Mouse (Mus musculus) E14TG2a.4 (cell line): ENCODE measurements around the gene Cnst.

Experiments
- H3K27me3 ChIP-seq: 2 replicates; pipeline ENCODE4 v1.6.1; 2014; ENCODE audit warnings: low read length, control low read depth; ENCODE audit not compliant: insufficient read depth
- H3K36me3 ChIP-seq: 2 replicates; pipeline ENCODE4 v1.6.1; 2014; ENCODE audit warnings: low read length, control low read depth; ENCODE audit not compliant: insufficient read depth
- H3K4me1 ChIP-seq: replicated peaks from 2 replicates; pipeline ENCODE4 v1.6.1; 2014; ENCODE audit warnings: low read depth, low read length, control low read depth
- H3K4me3 ChIP-seq: replicated peaks from 2 replicates; pipeline ENCODE4 v1.5.1; 2014; ENCODE audit warnings: mild to moderate bottlenecking, low read length
- H3K9me3 ChIP-seq: 2 replicates; pipeline ENCODE4 v1.6.1; 2014; ENCODE audit warnings: low read length, control low read depth
- CTCF ChIP-seq: conservative IDR thresholded peaks from 2 replicates; pipeline ENCODE4 v1.5.1; 2014; ENCODE audit warnings: low read length
- NANOG ChIP-seq: IDR thresholded peaks from 2 replicates; pipeline ENCODE4 v1.6.1; 2014; ENCODE audit warnings: borderline replicate concordance, low read length, mixed read lengths
- POU5F1 ChIP-seq: IDR thresholded peaks from 2 replicates; pipeline ENCODE4 v1.6.1; 2014; ENCODE audit warnings: low read length, borderline replicate concordance

The Cnst gene

GRCm38 (mm10) chr1:179548996-179549752 is 3.0 kb downstream of the Cnst start:
- Histone ChIP-seq H3K27me3 (no peaks in the 10 kb centered on the region), H3K4me1 (peaks cover 45% of the 10 kb centered on the region), H3K9me3 (no peaks in the 10 kb centered on the region), H3K4me3 (no peak overlapping the region), H3K36me3 (peaks cover 5% of the 10 kb centered on the region)
- TF ChIP-seq POU5F1 (no peak), CTCF (no peak), NANOG (no peak)

- Histone ChIP-seq H3K36me3 (no peaks in the 10 kb centered on the region), H3K27me3 (no peaks in the 10 kb centered on the region), H3K4me3 (no peak overlapping the region), H3K9me3 (no peaks in the 10 kb centered on the region), H3K4me1 (peaks cover 32% of the 10 kb centered on the region)
- no peak for TF ChIP-seq CTCF
- no peak for TF ChIP-seq POU5F1
- TF ChIP-seq NANOG, result no peak
Measured at GRCm38 (mm10) chr1:179551336-179551735, 5.2 kb downstream of the Cnst start.

GRCm38 (mm10) chr1:179551921-179552320 is 5.8 kb downstream of the Cnst start:
- H3K4me1 ChIP-seq, result peaks cover 30% of the 10 kb centered on the region
- TF ChIP-seq NANOG (no peak), POU5F1 (no peak)
- H3K9me3 ChIP-seq, result no peaks in the 10 kb centered on the region
- H3K36me3 ChIP-seq, result no peaks in the 10 kb centered on the region
- H3K4me3 ChIP-seq, result no peak overlapping the region
- no peaks in the 10 kb centered on the region for H3K27me3 ChIP-seq

- Histone ChIP-seq H3K36me3 (no peaks in the 10 kb centered on the region), H3K4me3 (peak overlapping the region; percentile 33), H3K27me3 (no peaks in the 10 kb centered on the region), H3K9me3 (no peaks in the 10 kb centered on the region), H3K4me1 (peaks cover 22% of the 10 kb centered on the region)
- TF ChIP-seq CTCF (no peak), NANOG (no peak), POU5F1 (no peak)
Measured at GRCm38 (mm10) chr1:179552751-179553150, 6.6 kb downstream of the Cnst start.

- Histone ChIP-seq H3K4me3 (no peak overlapping the region), H3K9me3 (no peaks in the 10 kb centered on the region), H3K27me3 (no peaks in the 10 kb centered on the region), H3K36me3 (no peaks in the 10 kb centered on the region), H3K4me1 (peaks cover 16% of the 10 kb centered on the region)
- TF ChIP-seq POU5F1, result no peak
- no peak for TF ChIP-seq CTCF
- TF ChIP-seq NANOG, result no peak
Measured at GRCm38 (mm10) chr1:179553197-179553948, 7.2 kb downstream of the Cnst start.

- Histone ChIP-seq H3K27me3 (no peaks in the 10 kb centered on the region), H3K36me3 (no peaks in the 10 kb centered on the region), H3K4me3 (no peak overlapping the region), H3K4me1 (peaks cover 16% of the 10 kb centered on the region), H3K9me3 (no peaks in the 10 kb centered on the region)
- TF ChIP-seq NANOG (no peak), CTCF (no peak), POU5F1 (no peak)
Measured at GRCm38 (mm10) chr1:179553949-179554347, 7.8 kb downstream of the Cnst start.

- H3K4me3 ChIP-seq, result no peak overlapping the region
- TF ChIP-seq POU5F1 (no peak), CTCF (no peak), NANOG (no peak)
Measured at GRCm38 (mm10) chr1:179556921-179557320, 10.8 kb downstream of the Cnst start.

GRCm38 (mm10) chr1:179559446-179560194 is 13.4 kb downstream of the Cnst start:
- Histone ChIP-seq H3K27me3 (no peaks in the 10 kb centered on the region), H3K4me1 (peaks cover 36% of the 10 kb centered on the region), H3K36me3 (peaks cover 4% of the 10 kb centered on the region; the same call in 1 of the 2 replicates), H3K4me3 (no peak overlapping the region), H3K9me3 (no peaks in the 10 kb centered on the region)
- no peak for TF ChIP-seq CTCF

More at GRCm38 (mm10) chr1:179556921-179557320, 10.8 kb downstream of the Cnst start:
- peaks cover 32% of the 10 kb centered on the region for H3K4me1 ChIP-seq
- H3K36me3 ChIP-seq, result peaks cover 4% of the 10 kb centered on the region; the same call in 1 of the 2 replicates
- no peaks in the 10 kb centered on the region for H3K27me3 ChIP-seq
- no peaks in the 10 kb centered on the region for H3K9me3 ChIP-seq
